Mouse (Mus musculus) liver, embryonic 13.5 days (tissue): ENCODE data around the gene Coasy. TPM values are rescaled to one million over a fixed set of nuclear protein-coding genes. Genes with fewer than 3 reads are reported as not detected.
A peak's percentile ranks its signal among the peaks of the same experiment; 100 is the strongest.

Experiments
- ATAC-seq: fragments of 200-750 bp; cut with Nextera tagmentation; 2 replicates; pipeline ENCODE4 v1.8.0; 2017; ENCODE audit warnings: low read depth, mild to moderate bottlenecking, moderate number of reproducible peaks, moderate library complexity
- DNase-seq: peaks from one replicate; pipeline ENCODE4 v3.0.0; 2022
- H3K27ac ChIP-seq: fragments of 300-500 bp; sonication (generic); 2 replicates; pipeline ENCODE4 v1.5.1; 2015; ENCODE audit warnings: moderate library complexity, mild to moderate bottlenecking, inconsistent platforms
- H3K27me3 ChIP-seq: fragments of 300-500 bp; sonication (generic); 2 replicates; pipeline ENCODE4 v1.6.1; 2015; ENCODE audit warnings: mild to moderate bottlenecking, inconsistent platforms
- H3K36me3 ChIP-seq: fragments of 300-500 bp; sonication (generic); 2 replicates; pipeline ENCODE4 v1.6.1; 2015; ENCODE audit warnings: mild to moderate bottlenecking, inconsistent platforms
- H3K4me1 ChIP-seq: fragments of 300-500 bp; sonication (generic); replicated peaks from 2 replicates; pipeline ENCODE4 v1.6.1; 2015; ENCODE audit warnings: inconsistent platforms
- H3K4me2 ChIP-seq: fragments of 300-500 bp; sonication (generic); 2 replicates; pipeline ENCODE4 v1.6.1; 2015; ENCODE audit warnings: inconsistent platforms, mild to moderate bottlenecking, moderate library complexity
- H3K4me3 ChIP-seq: fragments of 300-500 bp; sonication (generic); replicated peaks from 2 replicates; pipeline ENCODE4 v1.5.1; 2015; ENCODE audit warnings: mild to moderate bottlenecking, inconsistent platforms
- H3K9ac ChIP-seq: fragments of 300-500 bp; sonication (generic); 2 replicates; pipeline ENCODE4 v1.6.1; 2015; ENCODE audit warnings: mild to moderate bottlenecking, inconsistent platforms
- H3K9me3 ChIP-seq: fragments of 300-500 bp; sonication (generic); replicated peaks from 2 replicates; pipeline ENCODE4 v1.6.1; 2016; ENCODE audit warnings: inconsistent platforms
- WGBS: fragments of 180-500 bp; shearing (Covaris S2); methylation state at CpG from one replicate; pipeline ENCODE4 v1.1.7; 2015; ENCODE audit not compliant: insufficient replicate concordance; 5-methylcytosine and 5-hydroxymethylcytosine counted together
- polyA plus RNA-seq: library from polyadenylated mRNA; unstranded; fragments of >200 nt; fragmentation: Nextera tagmentation; extraction: Ambion mirVana; gene quantifications from 2 replicates; pipeline ENCODE4 v1.2.1, GENCODE M21; 2015

Gene Coasy
- polyA plus RNA-seq, 1 experiment from 2014 or later: 23.2 TPM

DNA sequence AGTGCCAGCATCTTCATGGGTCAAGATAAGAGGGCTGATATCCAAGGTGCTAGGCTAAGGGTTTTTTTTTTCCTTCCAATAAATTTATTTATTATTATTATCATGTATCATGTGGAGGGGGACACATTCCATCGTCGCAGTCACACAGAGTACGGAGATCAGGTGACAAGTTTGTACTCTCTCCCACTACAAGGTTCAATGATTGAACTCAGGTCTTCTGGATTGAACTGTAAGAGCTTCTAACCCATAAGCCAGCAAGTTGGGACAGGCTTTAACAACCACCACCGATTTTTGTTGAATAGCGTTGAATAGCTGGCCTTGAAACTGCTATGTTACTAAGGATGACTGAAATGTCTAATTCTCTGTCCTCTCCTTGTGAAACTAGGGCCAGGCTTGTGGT lies 1.9 kb upstream of the Coasy start:
- H3K4me2 ChIP-seq: no peak overlapping the region
- 69% methylated on average over 5 of the region's 5 CpGs for WGBS
- no peak overlapping the region for H3K9ac ChIP-seq
- peaks cover 53% of the 10 kb centered on the region for H3K4me1 ChIP-seq
- no peak overlapping the region for H3K27ac ChIP-seq
- ATAC-seq: no peak
- no peak for DNase-seq
- H3K4me3 ChIP-seq: no peak overlapping the region; the same call in 1 of the 2 replicates
- peaks cover 60% of the 10 kb centered on the region for H3K27me3 ChIP-seq
- H3K9me3 ChIP-seq: no peaks in the 10 kb centered on the region
- H3K36me3 ChIP-seq: peaks cover 11% of the 10 kb centered on the region; the same call in 1 of the 2 replicates

DNA sequence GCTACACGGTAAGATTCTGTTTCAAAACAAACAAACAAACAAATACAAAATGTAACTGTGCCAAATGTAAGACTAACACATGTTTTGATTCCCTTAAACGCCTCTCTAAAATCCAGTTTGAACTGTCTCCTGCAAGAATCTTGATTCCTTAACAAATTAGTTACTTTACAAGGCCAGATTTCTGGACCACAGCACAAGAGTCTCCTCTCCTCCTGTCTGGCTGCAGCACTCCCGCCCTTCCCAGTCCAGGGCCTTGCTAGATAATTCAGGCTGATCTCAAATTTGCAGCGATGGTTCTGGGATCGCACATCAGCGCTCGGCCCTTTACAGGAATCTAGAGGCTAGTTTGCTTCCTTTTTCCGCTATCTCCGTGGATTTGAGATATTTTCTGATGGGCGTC lies 706 bp upstream of the Coasy start:
- 7% methylated on average over 10 of the region's 10 CpGs for WGBS
- peak overlapping the region; percentile 94 for H3K27ac ChIP-seq
- DNase-seq (no peak), ATAC-seq (no peak)
- H3K9me3 ChIP-seq: no peaks in the 10 kb centered on the region
- peak overlapping the region; percentile 90 for H3K9ac ChIP-seq
- peaks cover 17% of the 10 kb centered on the region for H3K36me3 ChIP-seq
- peak overlapping the region; percentile 79 for H3K4me3 ChIP-seq
- H3K27me3 ChIP-seq: peaks cover 53% of the 10 kb centered on the region
- H3K4me2 ChIP-seq: peak overlapping the region; percentile 86
- peaks cover 66% of the 10 kb centered on the region for H3K4me1 ChIP-seq

DNA sequence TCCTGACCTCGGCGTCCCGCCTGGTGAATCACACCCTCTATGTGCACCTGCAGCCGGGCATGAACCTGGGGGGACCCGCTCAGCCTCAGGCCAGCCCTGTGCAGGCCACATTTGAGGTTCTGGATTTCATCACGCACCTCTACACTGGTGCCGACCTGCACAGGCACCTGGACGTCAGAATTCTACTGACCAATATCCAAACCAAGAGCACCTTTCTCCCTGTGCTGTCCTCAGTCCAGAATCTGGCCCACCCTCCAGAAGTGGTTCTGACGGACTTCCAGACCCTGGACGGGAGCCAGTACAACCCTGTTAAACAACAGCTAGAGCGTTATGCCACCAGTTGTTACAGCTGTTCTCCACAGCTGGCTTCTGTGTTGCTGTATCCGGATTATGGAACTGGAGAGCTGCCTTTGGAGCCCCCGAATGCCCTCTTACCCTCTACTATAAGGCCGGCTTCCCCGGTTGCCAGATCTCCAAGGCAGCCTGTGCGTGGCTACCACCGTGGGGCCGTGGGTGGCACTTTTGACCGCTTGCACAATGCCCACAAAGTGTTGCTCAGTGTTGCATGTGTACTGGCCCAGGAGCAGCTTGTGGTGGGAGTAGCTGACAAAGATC lies 825 bp downstream of the Coasy start:
- Histone ChIP-seq H3K4me3 (peak overlapping the region; percentile 79), H3K27me3 (peaks cover 37% of the 10 kb centered on the region), H3K4me1 (peaks cover 77% of the 10 kb centered on the region), H3K9ac (peak overlapping the region; percentile 90), H3K4me2 (peak overlapping the region; percentile 86), H3K27ac (peak overlapping the region; percentile 94), H3K36me3 (peaks cover 17% of the 10 kb centered on the region), H3K9me3 (no peaks in the 10 kb centered on the region)
- no peak for ATAC-seq
- WGBS: 30% methylated on average over 19 of the region's 19 CpGs
- no peak for DNase-seq

DNA sequence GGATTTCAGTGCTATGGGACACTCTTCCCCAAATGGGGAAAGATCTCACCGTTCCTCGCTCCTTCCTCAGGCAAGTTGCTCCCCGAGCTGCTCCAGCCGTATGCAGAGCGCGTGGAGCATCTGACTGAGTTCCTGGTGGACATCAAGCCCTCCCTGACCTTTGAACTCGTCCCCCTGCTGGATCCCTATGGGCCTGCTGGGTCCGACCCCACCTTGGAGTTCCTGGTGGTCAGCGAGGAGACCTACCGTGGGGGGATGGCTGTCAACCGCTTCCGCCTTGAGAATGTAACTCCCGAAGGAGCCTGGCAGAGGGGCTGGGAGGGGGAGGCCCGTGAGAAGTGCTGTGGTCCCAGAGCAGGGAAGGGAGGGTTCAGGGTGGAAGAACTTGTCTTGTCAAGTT lies 1.9 kb downstream of the Coasy start:
- DNase-seq (no peak), ATAC-seq (no peak)
- WGBS: 80% methylated on average over 14 of the region's 14 CpGs
- peaks cover 27% of the 10 kb centered on the region for H3K27me3 ChIP-seq
- H3K4me1 ChIP-seq: peaks cover 79% of the 10 kb centered on the region
- no peaks in the 10 kb centered on the region for H3K9me3 ChIP-seq
- H3K9ac ChIP-seq: peak overlapping the region; percentile 26
- H3K36me3 ChIP-seq: peaks cover 27% of the 10 kb centered on the region
- no peak overlapping the region for H3K4me3 ChIP-seq
- no peak overlapping the region for H3K4me2 ChIP-seq
- no peak overlapping the region; the same call in 1 of the 2 replicates for H3K27ac ChIP-seq

DNA sequence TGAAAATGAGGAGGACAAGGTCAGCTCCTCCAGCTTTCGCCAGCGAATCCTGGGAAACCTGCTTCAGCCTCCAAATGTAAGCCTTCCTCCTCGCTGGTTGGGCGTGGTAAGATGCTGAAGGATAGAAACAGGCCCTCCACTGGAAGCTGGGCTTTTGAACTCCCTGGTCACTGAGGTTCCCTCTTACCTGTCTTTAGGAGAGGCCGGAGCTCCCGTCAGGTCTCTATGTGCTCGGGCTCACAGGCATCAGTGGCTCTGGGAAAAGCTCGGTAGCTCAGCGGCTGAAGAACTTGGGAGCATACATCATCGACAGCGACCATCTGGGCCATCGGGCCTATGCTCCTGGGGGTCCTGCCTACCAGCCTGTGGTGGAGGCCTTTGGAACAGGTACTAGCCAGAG lies 2.4 kb downstream of the Coasy start:
- Histone ChIP-seq H3K27me3 (peaks cover 21% of the 10 kb centered on the region), H3K27ac (no peak overlapping the region; the same call in 1 of the 2 replicates), H3K9ac (no peak overlapping the region), H3K4me2 (no peak overlapping the region), H3K9me3 (no peaks in the 10 kb centered on the region), H3K4me1 (peaks cover 74% of the 10 kb centered on the region), H3K36me3 (peaks cover 32% of the 10 kb centered on the region), H3K4me3 (no peak overlapping the region)
- ATAC-seq (no peak), DNase-seq (no peak)
- 87% methylated on average over 12 of the region's 12 CpGs for WGBS

DNA sequence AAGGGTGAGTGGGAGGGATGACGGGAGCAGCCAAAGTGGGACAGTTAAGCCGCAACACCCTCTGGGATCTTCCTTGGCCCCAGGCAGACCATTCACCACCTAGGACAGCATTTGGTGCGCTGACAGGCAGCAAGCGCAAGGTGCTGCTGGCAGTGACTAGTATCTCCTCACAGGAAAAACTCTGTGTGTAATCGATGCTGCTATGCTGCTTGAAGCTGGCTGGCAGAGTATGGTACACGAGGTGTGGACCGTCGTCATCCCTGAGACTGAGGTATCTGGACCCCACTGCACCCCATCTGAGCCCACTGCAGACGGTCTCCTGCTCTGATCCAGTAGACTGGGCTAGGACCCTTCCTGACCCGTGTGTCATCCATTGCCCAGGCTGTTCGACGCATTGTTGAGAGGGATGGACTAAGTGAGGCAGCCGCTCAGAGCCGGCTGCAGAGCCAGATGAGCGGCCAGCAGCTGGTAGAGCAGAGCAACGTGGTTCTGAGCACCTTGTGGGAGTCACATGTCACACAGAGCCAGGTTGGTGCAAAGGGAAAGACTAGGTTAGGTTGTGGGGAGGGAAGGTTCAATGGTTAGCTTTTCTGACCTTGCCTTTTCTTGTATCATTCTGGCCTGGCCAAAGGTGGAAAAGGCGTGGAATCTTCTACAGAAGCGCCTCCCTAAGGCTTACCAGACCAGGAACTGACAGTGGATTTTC lies 3.4 kb downstream of the Coasy start:
- H3K9ac ChIP-seq: peak overlapping the region; percentile 92; the same call in 1 of the 2 replicates
- WGBS: 85% methylated on average over 18 of the region's 18 CpGs
- no peak overlapping the region for H3K4me3 ChIP-seq
- DNase-seq: no peak
- H3K4me1 ChIP-seq: peaks cover 72% of the 10 kb centered on the region
- ATAC-seq: no peak
- H3K9me3 ChIP-seq: no peaks in the 10 kb centered on the region
- H3K36me3 ChIP-seq: peaks cover 42% of the 10 kb centered on the region
- H3K4me2 ChIP-seq: peak overlapping the region; percentile 98
- peak overlapping the region; percentile 82 for H3K27ac ChIP-seq
- peaks cover 12% of the 10 kb centered on the region for H3K27me3 ChIP-seq

DNA sequence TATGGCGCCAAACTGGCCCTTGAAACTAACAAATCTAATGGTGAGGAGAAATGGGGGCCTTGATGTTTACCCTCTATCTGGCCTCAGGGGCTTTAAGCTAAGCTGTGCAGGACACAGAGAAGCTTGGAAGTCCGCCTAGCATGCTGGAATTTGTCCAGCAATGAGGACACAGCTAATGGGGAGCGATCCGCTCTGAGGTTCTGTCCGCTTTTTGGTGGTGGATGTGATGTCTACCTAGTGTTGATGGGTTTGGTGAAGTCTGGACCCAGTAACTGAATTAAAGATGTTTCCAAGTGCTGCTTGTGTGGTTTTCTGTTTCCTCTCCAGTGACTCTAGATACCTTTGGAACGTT lies 3.9 kb downstream of the Coasy start:
- WGBS: 76% methylated on average over 6 of the region's 6 CpGs
- DNase-seq: no peak
- Histone ChIP-seq H3K9me3 (no peaks in the 10 kb centered on the region), H3K4me3 (peak overlapping the region; percentile 87), H3K4me2 (peak overlapping the region; percentile 98), H3K9ac (peak overlapping the region; percentile 92), H3K27me3 (peaks cover 6% of the 10 kb centered on the region), H3K4me1 (peaks cover 66% of the 10 kb centered on the region), H3K36me3 (peaks cover 47% of the 10 kb centered on the region), H3K27ac (peak overlapping the region; percentile 82)
- no peak for ATAC-seq

DNA sequence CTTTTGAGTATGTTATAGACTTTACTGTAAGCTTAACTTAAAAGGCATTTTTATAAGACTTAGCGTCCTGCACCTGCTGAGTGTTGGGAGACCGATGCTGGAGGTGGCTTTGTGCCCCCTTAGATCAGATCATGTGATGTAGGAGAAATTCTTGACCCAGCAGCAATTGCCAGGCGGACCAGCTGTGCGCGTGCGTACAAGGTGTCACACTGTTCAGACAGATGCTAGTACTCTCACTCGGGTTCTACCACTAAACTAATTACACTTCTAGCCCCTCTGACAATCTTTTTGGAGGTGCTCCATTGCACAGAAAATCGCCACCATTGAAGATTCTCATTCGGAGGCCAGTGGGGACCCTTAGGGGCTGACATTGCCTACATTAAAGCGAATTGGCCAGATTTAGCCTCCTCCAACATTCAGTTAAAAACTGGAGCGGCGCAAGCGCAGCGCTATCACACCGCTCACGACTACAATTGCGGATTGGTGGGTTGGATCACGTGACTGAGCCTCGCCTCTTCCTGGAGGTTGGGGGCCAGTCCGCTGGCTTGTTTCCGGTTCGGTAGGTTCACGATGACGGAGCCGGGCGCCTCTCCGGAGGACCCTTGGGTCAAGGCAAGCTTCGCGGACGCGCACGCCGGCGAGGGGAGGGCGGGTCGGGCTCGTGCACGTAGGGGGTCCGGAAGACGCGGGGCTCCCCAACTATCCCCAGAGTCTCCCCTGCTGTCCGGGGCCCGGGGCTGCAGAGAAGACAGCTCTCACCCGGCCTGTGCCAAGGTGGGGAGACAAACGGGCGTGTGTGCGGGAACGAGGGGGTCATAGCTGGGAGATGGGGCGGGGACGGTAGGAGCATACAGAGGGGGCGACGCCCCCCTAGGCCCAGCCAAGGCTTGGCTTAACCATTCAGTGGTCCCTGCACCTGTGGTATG lies 4.7 kb downstream of the Coasy start, which contains the start of gene Mlx:
TSS of gene Mlx (plus strand) at position 522 of the 926 bp plus-strand sequence.
- peak; percentile 86 for DNase-seq
- Histone ChIP-seq H3K36me3 (peaks cover 54% of the 10 kb centered on the region), H3K4me2 (peak within 1 kb of the TSS; percentile 98), H3K9ac (peak within 1 kb of the TSS; percentile 92), H3K4me1 (peaks cover 59% of the 10 kb centered on the region), H3K4me3 (peak within 1 kb of the TSS; percentile 87), H3K9me3 (no peaks in the 10 kb centered on the region), H3K27ac (peak within 1 kb of the TSS; percentile 82), H3K27me3 (no peaks in the 10 kb centered on the region)
- WGBS: 3% methylated on average over 52 of the region's 52 CpGs
- ATAC-seq: peak; percentile 79

DNA sequence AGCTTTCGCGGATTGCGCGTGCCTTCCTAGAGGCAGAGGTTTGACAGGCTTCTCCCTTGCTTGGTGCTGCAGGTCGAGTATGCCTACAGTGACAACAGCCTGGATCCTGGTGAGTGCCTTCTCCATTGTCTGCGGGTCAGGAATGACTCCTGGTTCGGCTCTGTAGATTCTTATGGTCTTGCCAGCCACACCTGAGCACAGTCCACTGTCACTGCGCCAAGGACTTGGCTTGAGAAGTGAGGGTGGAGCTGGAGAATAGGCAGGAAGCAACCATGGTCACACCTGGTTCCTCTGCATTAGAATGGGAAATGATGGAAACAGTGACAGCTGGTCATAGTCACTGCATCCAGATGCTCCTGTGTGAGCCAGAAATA lies 5.3 kb downstream of the Coasy start:
- H3K9ac ChIP-seq: peak overlapping the region; percentile 92
- H3K4me1 ChIP-seq: peaks cover 55% of the 10 kb centered on the region
- H3K9me3 ChIP-seq: no peaks in the 10 kb centered on the region
- WGBS: 11% methylated on average over 8 of the region's 8 CpGs
- DNase-seq (no peak), ATAC-seq (no peak)
- peak overlapping the region; percentile 87 for H3K4me3 ChIP-seq
- peaks cover 61% of the 10 kb centered on the region for H3K36me3 ChIP-seq
- peak overlapping the region; percentile 98 for H3K4me2 ChIP-seq
- no peaks in the 10 kb centered on the region for H3K27me3 ChIP-seq
- peak overlapping the region; percentile 82 for H3K27ac ChIP-seq

DNA sequence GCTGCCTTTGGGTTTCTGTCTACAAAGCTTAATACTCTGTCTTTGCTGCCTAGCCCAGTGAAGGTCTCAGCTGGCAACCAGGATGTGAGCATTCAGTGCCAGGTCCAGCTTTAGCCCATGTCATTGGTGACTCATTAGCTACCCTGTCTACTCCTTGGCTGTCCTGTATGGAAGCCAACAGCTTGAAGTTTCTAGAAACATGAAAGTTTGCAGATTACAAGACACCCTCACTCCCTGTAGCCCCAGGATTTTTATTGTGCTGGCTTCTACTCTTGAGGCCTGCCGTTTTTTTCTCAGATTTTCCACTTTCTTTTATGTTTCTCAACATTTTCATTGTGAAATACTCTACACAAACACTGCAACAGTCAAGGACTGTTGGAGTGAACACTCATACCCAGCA lies 7.6 kb downstream of the Coasy start:
- H3K27ac ChIP-seq: peak overlapping the region; percentile 49; the same call in 1 of the 2 replicates
- no peaks in the 10 kb centered on the region for H3K27me3 ChIP-seq
- no peak overlapping the region for H3K9ac ChIP-seq
- peaks cover 48% of the 10 kb centered on the region for H3K4me1 ChIP-seq
- no peak overlapping the region for H3K4me3 ChIP-seq
- ATAC-seq: no peak
- DNase-seq: no peak
- peaks cover 66% of the 10 kb centered on the region for H3K36me3 ChIP-seq
- no peak overlapping the region for H3K4me2 ChIP-seq
- H3K9me3 ChIP-seq: no peaks in the 10 kb centered on the region
- 73% methylated on average over 1 of the region's 1 CpGs for WGBS

DNA sequence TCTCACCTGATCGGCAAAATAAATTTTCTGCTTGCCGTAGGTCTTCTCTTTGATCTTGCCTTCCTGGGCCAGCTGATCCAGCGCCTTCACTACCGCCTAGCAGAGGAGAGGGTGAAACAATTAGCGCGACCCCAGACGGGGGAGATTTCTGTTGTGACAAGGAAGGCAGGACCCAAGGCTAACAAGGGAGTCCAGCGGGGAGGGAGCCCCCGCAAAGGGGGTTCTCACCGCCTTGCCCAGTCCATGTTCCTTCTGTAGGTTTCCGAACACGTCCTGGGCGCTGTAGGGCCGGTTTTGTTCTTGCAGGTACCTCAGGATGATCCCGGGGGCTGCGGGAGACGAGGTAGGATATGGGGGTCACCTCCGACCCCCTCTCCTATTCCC lies 12.6 kb downstream of the Coasy start:
- H3K4me3 ChIP-seq: peak overlapping the region; percentile 89
- DNase-seq (no peak), ATAC-seq (peak; percentile 14)
- no peaks in the 10 kb centered on the region for H3K27me3 ChIP-seq
- peak overlapping the region; percentile 99 for H3K4me2 ChIP-seq
- H3K4me1 ChIP-seq: peaks cover 30% of the 10 kb centered on the region
- H3K9ac ChIP-seq: peak overlapping the region; percentile 90
- H3K27ac ChIP-seq: peak overlapping the region; percentile 96
- under 1% methylated on average over 18 of the region's 18 CpGs for WGBS
- peaks cover 75% of the 10 kb centered on the region for H3K36me3 ChIP-seq
- no peaks in the 10 kb centered on the region for H3K9me3 ChIP-seq
